Mouse (Mus musculus): Measurements from ENCODE around the gene Il11ra2. TPM values are rescaled to one million over a fixed set of nuclear protein-coding genes. Genes with fewer than 3 reads are reported as not detected.
"Not testable (repeated sequence)": the region's sequence is repeated elsewhere in the genome, so short reads cannot be mapped to it uniquely, and the experiment has no call there.

Gene Il11ra2
- not detected in 2 replicates for polyA plus RNA-seq (2012; ENCODE audit: insufficient read depth, insufficient read length, missing spikeins)

GRCm38 (mm10) chr4:42661793-42662192, at the start of gene Il11ra2:
TSS of gene Il11ra2 (minus strand) at chr4:42661893.
- not testable (repeated sequence) for H3K4me3 ChIP-seq (ENCODE audit: insufficient read depth, low read depth, low read length); H3K4me1 ChIP-seq (ENCODE audit: control insufficient read depth, insufficient read depth, insufficient read length, low read length); H3K27ac ChIP-seq (replicated peaks; ENCODE audit: low read depth, low read length)

DNA sequence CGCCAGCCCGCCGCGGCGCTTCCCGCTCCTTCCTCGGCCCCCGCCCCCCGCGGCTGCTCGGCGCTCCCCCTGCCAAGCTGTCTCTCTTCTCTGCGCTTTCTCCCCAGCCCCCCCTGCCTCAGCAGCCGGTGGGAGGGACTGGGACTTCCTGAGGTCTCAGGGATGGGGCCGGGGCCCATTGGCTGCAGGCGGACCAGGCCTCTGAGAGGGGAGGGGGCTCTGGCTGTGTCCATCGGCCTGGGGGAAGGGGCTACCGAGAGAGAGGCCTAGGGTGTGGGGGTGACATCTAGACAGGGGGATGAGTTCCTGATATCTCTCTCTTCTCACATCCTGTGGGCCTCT, 20.5 kb upstream of the Il11ra2 start:
- H3K4me1 ChIP-seq (ENCODE audit: control insufficient read depth, insufficient read depth, insufficient read length, low read length); H3K27ac ChIP-seq (replicated peaks; ENCODE audit: low read depth, low read length); H3K4me3 ChIP-seq (ENCODE audit: insufficient read depth, low read depth, low read length): not testable (repeated sequence)

DNA sequence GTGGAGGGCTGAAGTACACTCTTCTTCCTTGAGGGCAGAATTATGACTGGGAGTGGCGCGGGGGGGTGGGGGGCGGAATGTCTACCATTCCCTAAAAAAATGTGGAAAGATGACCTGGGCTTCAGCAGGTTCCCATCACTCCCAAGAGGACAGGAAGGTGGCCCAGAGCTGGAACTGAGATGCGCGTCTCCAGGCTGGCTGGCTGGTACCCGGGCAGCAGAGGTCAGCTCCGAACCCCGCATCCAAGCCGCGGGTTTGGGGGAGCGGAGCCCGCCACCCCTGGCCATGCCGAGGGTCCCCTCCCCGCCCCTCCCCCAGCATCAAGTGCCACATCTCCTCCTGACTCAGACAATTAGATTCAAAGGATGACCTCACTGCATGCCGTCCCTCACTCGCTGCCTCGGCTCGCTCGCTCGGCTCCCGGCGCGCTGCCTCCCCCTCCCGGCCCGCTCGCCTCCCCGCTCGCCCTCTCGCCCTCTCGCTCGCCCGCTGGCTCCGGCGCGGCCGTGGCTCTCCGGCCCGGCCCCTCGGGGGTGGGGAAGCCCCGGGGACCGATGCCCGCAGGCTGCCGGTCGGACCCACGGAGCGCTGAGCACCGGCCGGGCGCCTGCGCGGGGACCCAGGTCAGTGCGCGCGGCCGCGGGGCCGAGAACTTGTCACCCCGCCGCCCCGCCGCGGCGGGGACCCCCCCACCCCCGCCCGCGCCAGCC, 19.9 kb upstream of the Il11ra2 start:
- H3K27ac ChIP-seq (replicated peaks; ENCODE audit: low read depth, low read length); H3K4me3 ChIP-seq (ENCODE audit: insufficient read depth, low read depth, low read length); H3K4me1 ChIP-seq (ENCODE audit: control insufficient read depth, insufficient read depth, insufficient read length, low read length): not testable (repeated sequence)

- H3K27ac ChIP-seq (replicated peaks; ENCODE audit: low read depth, low read length); H3K4me1 ChIP-seq (ENCODE audit: control insufficient read depth, insufficient read depth, insufficient read length, low read length); H3K4me3 ChIP-seq (ENCODE audit: insufficient read depth, low read depth, low read length): not testable (repeated sequence)
Observed at GRCm38 (mm10) chr4:42680374-42681356, 19.0 kb upstream of the Il11ra2 start.

- not testable (repeated sequence) for H3K27ac ChIP-seq (replicated peaks; ENCODE audit: low read depth, low read length); H3K4me1 ChIP-seq (ENCODE audit: control insufficient read depth, insufficient read depth, insufficient read length, low read length); H3K4me3 ChIP-seq (ENCODE audit: insufficient read depth, low read depth, low read length)
Observed at GRCm38 (mm10) chr4:42679365-42679764, 17.7 kb upstream of the Il11ra2 start.

DNA sequence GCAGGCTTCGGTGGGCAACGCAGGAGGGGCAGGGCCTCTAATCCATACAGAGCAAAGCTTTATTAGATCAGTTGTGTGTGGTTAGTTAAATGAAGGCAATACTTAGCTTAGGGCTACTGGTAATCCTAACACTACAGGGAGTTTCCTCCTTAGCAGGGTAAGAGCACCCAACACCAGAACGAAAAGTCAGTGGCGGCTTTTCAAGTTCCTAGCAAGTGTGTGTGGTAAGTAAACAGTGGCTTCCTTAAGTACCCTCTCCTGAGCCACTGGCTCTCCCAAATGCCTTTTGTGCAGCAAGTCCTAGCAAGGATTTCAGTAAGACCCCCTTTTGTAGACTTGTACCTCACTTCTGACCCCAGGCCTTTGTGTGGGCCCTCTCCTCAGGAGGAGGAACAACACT, 13.7 kb upstream of the Il11ra2 start:
- H3K27ac ChIP-seq (replicated peaks; ENCODE audit: low read depth, low read length); H3K4me1 ChIP-seq (ENCODE audit: control insufficient read depth, insufficient read depth, insufficient read length, low read length); H3K4me3 ChIP-seq (ENCODE audit: insufficient read depth, low read depth, low read length): not testable (repeated sequence)

DNA sequence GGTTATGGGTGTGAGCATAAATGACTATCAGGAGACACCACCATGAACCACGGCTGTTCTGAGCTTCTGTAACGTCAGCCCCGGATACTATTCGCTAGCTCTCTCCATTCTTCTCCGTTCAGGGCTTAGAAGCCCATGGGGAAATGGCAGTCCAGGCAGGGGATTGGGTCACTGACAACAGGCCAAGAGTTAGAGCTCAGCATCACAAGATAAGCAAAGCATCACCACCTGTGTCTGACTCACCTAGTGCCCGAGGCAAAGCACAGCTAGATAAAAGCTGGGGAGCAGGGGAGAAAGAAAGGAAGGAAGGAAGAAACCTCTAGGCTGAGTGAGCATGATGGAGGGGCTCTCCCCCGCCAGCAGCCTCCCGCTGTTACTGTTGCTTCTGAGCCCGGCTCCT, 6.7 kb downstream of the Il11ra2 start, which contains the start of gene Ccl27b:
Ccl27b (plus strand) TSS at position 301 of the 400 bp plus-strand sequence.
- not testable (repeated sequence) for H3K4me3 ChIP-seq (ENCODE audit: insufficient read depth, low read depth, low read length); H3K27ac ChIP-seq (replicated peaks; ENCODE audit: low read depth, low read length); H3K4me1 ChIP-seq (ENCODE audit: control insufficient read depth, insufficient read depth, insufficient read length, low read length)

- not testable (repeated sequence) for H3K4me3 ChIP-seq (ENCODE audit: insufficient read depth, low read depth, low read length); H3K4me1 ChIP-seq (ENCODE audit: control insufficient read depth, insufficient read depth, insufficient read length, low read length)
Observed at GRCm38 (mm10) chr4:42629419-42629818, 32.3 kb downstream of the Il11ra2 start, which contains the start of gene Gm2564. TSS of gene Gm2564 (plus strand) at chr4:42629719.

GRCm38 (mm10) chr4:42611895-42612294, 49.8 kb downstream of the Il11ra2 start, which contains the start of gene Gm10591:
TSS of gene Gm10591 (plus strand) at chr4:42612195.
- not testable (repeated sequence) for H3K4me1 ChIP-seq (ENCODE audit: control insufficient read depth, insufficient read depth, insufficient read length, low read length); H3K4me3 ChIP-seq (ENCODE audit: insufficient read depth, low read depth, low read length); H3K27ac ChIP-seq (replicated peaks; ENCODE audit: low read depth, low read length)

More at GRCm38 (mm10) chr4:42629419-42629818, 32.3 kb downstream of the Il11ra2 start, which contains the start of gene Gm2564:
- H3K27ac ChIP-seq (replicated peaks; ENCODE audit: low read depth, low read length): not testable (repeated sequence)

Other genes with a start within 250 kb of the Il11ra2 start
- gene Gm21586, start 222.5 kb downstream of the Il11ra2 start, polyA plus RNA-seq (2012; ENCODE audit: insufficient read depth, insufficient read length, missing spikeins): not detected in 2 replicates
- not detected in 2 replicates for gene Gm2163, start 195.1 kb downstream of the Il11ra2 start, polyA plus RNA-seq (2012; ENCODE audit: insufficient read depth, insufficient read length, missing spikeins)
- gene Fam205a2, start 133.7 kb downstream of the Il11ra2 start, polyA plus RNA-seq (2012; ENCODE audit: insufficient read depth, insufficient read length, missing spikeins): not detected in 2 replicates
- gene Gm10591, start 49.7 kb downstream of the Il11ra2 start, polyA plus RNA-seq (2012; ENCODE audit: insufficient read depth, insufficient read length, missing spikeins): not detected in 2 replicates
- gene Gm2564, start 32.2 kb downstream of the Il11ra2 start, polyA plus RNA-seq (2012; ENCODE audit: insufficient read depth, insufficient read length, missing spikeins): 3.0 TPM in 1 of 2 replicates, not detected in the other
- gene Ccl27b, start 6.6 kb downstream of the Il11ra2 start, polyA plus RNA-seq (2012; ENCODE audit: insufficient read depth, insufficient read length, missing spikeins): not detected in 2 replicates
- gene 4930578G10Rik, start 73.7 kb upstream of the Il11ra2 start, polyA plus RNA-seq (2012; ENCODE audit: insufficient read depth, insufficient read length, missing spikeins): not detected in 2 replicates
- gene Ccl19, start 94.7 kb upstream of the Il11ra2 start, polyA plus RNA-seq (2012; ENCODE audit: insufficient read depth, insufficient read length, missing spikeins): not detected in 2 replicates
- 6.6 and 36.9 TPM in 2 replicates for gene Ccl21a, start 112.1 kb upstream of the Il11ra2 start, polyA plus RNA-seq (2012; ENCODE audit: insufficient read depth, insufficient read length, missing spikeins)
- gene Fam205a1, start 192.0 kb upstream of the Il11ra2 start, polyA plus RNA-seq (2012; ENCODE audit: insufficient read depth, insufficient read length, missing spikeins): not detected in 2 replicates
- not detected in 2 replicates for gene Gm12394, start 194.9 kb upstream of the Il11ra2 start, polyA plus RNA-seq (2012; ENCODE audit: insufficient read depth, insufficient read length, missing spikeins)
- gene Fam205c, start 212.3 kb upstream of the Il11ra2 start, polyA plus RNA-seq (2012; ENCODE audit: insufficient read depth, insufficient read length, missing spikeins): not detected in 2 replicates